Mouse (Mus musculus) myocyte (in vitro differentiated cells): Measurements from ENCODE around the gene Rab4a. TPM values are rescaled to one million over a fixed set of nuclear protein-coding genes. Genes with fewer than 3 reads are reported as not detected.

Experiments used
- H3K27me3 ChIP-seq: one replicate; pipeline ENCODE4 v1.6.1; 2011; ENCODE audit not compliant: control insufficient read depth, insufficient read depth, insufficient read length
- H3K36me3 ChIP-seq: one replicate; pipeline ENCODE4 v1.6.1; 2011; ENCODE audit not compliant: control insufficient read depth, insufficient read depth
- H3K4me2 ChIP-seq: one replicate; pipeline ENCODE4 v1.6.1; 2011; ENCODE audit warnings: low read depth, control low read depth
- H3K4me3 ChIP-seq: one replicate; pipeline ENCODE4 v1.5.1; 2011; ENCODE audit warnings: mild to moderate bottlenecking, control low read depth, moderate library complexity
- H3K79me2 ChIP-seq: one replicate; pipeline ENCODE4 v1.6.1; 2011; ENCODE audit not compliant: control insufficient read depth, insufficient read depth
- H3ac ChIP-seq: one replicate; pipeline ENCODE4 v1.6.1; 2011; ENCODE audit not compliant: control insufficient read depth, insufficient read length
- CEBPB ChIP-seq: IDR thresholded peaks from 2 replicates; pipeline ENCODE4 v1.6.1; 2011; ENCODE audit warnings: mild to moderate bottlenecking, moderate library complexity; ENCODE audit not compliant: poor library complexity, insufficient read depth, severe bottlenecking
- E2F4 ChIP-seq: IDR thresholded peaks from one replicate; pipeline ENCODE4 v1.6.1; 2011; ENCODE audit warnings: mild to moderate bottlenecking, control low read depth, moderate library complexity; ENCODE audit not compliant: insufficient read depth
- MAX ChIP-seq: IDR thresholded peaks from one replicate; pipeline ENCODE4 v1.6.1; 2011; ENCODE audit warnings: low read depth, mild to moderate bottlenecking, control low read depth
- MYOD1 ChIP-seq, 3 experiments: IDR thresholded peaks; one replicate each; pipeline ENCODE4 v1.6.1; 2011; ENCODE audit warnings: control low read depth in 2 of 3, low read depth in 2 of 3, mild to moderate bottlenecking in 2 of 3, moderate library complexity in 1 of 3; ENCODE audit not compliant: insufficient read length in 2 of 3, control insufficient read depth in 1 of 3
- MYOG ChIP-seq, 3 experiments: IDR thresholded peaks; one replicate each; pipeline ENCODE4 v1.6.1; 2011; ENCODE audit warnings: control low read depth in 2 of 3, low read depth in 2 of 3, mild to moderate bottlenecking in 2 of 3; ENCODE audit not compliant: insufficient read length in 2 of 3, control insufficient read depth in 1 of 3, insufficient read depth in 1 of 3
- POLR2A ChIP-seq: IDR thresholded peaks from one replicate; pipeline ENCODE4 v1.6.1; 2011; ENCODE audit warnings: low read depth, mild to moderate bottlenecking, control low read depth, moderate library complexity; ENCODE audit not compliant: insufficient read length
- POLR2AphosphoS2 ChIP-seq: IDR thresholded peaks from one replicate; pipeline ENCODE4 v1.6.1; 2011; ENCODE audit warnings: low read depth, control low read depth; ENCODE audit not compliant: insufficient read length
- REST ChIP-seq: IDR thresholded peaks from one replicate; pipeline ENCODE4 v1.6.1; 2011; ENCODE audit warnings: mild to moderate bottlenecking, control low read depth, moderate library complexity; ENCODE audit not compliant: insufficient read depth, insufficient read length
- SRF ChIP-seq: IDR thresholded peaks from one replicate; pipeline ENCODE4 v1.6.1; 2011; ENCODE audit warnings: low read depth; ENCODE audit not compliant: control insufficient read depth, insufficient read length
- TCF12 ChIP-seq: IDR thresholded peaks from one replicate; pipeline ENCODE4 v1.6.1; 2011; ENCODE audit warnings: mild to moderate bottlenecking, control low read depth; ENCODE audit not compliant: poor library complexity, insufficient read depth, severe bottlenecking
- TCF3 ChIP-seq: IDR thresholded peaks from one replicate; pipeline ENCODE4 v1.6.1; 2011; ENCODE audit warnings: low read depth, control low read depth; ENCODE audit not compliant: insufficient read length
- USF1 ChIP-seq: IDR thresholded peaks from one replicate; pipeline ENCODE4 v1.6.1; 2011; ENCODE audit warnings: low read depth, mild to moderate bottlenecking, control low read depth, moderate library complexity
- polyA plus RNA-seq: library from polyadenylated mRNA; unstranded; fragments of >200 nt; fragmentation: generic; extraction: Trizol; gene quantifications from one replicate; pipeline ENCODE4 v1.2.1, GENCODE M21; 2012; ENCODE audit warnings: missing spikeins

The Rab4a gene
- polyA plus RNA-seq, 1 experiment = 24.0 TPM

GRCm38 (mm10) chr8:123873364-123873763, 67.6 kb downstream of the Rab4a start:
- H3K36me3 ChIP-seq = no peaks in the 10 kb centered on the region
- TF ChIP-seq TCF3 (no peak), TCF12 (no peak), E2F4 (no peak), CEBPB (no peak), MYOG (IDR thresholded peaks at IDR 0.05; ENCODE audit: control insufficient read depth in 1 of 3, insufficient read depth in 1 of 3, insufficient read length in 2 of 3, low read depth in 2 of 3) (no peak), REST (no peak), POLR2A (no peak), MYOD1 (IDR thresholded peaks at IDR 0.05; ENCODE audit: control insufficient read depth in 1 of 3, insufficient read length in 2 of 3, low read depth in 2 of 3) (no peak), POLR2AphosphoS2 (no peak), MAX (no peak), USF1 (no peak), SRF (no peak)
- no peak overlapping the region for H3K4me2 ChIP-seq
- no peaks in the 10 kb centered on the region for H3K27me3 ChIP-seq
- H3ac ChIP-seq = no peak overlapping the region
- no peak overlapping the region for H3K4me3 ChIP-seq
- H3K79me2 ChIP-seq = no peaks in the 10 kb centered on the region

- TF ChIP-seq TCF3 (no peak), POLR2A (no peak), MAX (no peak), TCF12 (no peak), REST (no peak), USF1 (no peak), POLR2AphosphoS2 (no peak), CEBPB (no peak), E2F4 (no peak), SRF (no peak), MYOG (IDR thresholded peaks at IDR 0.05; ENCODE audit: control insufficient read depth in 1 of 3, insufficient read depth in 1 of 3, insufficient read length in 2 of 3, low read depth in 2 of 3) (no peak)
- Histone ChIP-seq H3ac (no peak overlapping the region), H3K4me3 (no peak overlapping the region), H3K27me3 (no peaks in the 10 kb centered on the region), H3K36me3 (no peaks in the 10 kb centered on the region), H3K79me2 (no peaks in the 10 kb centered on the region), H3K4me2 (no peak overlapping the region)
Observed at GRCm38 (mm10) chr8:123874324-123874723, 68.5 kb downstream of the Rab4a start.

DNA sequence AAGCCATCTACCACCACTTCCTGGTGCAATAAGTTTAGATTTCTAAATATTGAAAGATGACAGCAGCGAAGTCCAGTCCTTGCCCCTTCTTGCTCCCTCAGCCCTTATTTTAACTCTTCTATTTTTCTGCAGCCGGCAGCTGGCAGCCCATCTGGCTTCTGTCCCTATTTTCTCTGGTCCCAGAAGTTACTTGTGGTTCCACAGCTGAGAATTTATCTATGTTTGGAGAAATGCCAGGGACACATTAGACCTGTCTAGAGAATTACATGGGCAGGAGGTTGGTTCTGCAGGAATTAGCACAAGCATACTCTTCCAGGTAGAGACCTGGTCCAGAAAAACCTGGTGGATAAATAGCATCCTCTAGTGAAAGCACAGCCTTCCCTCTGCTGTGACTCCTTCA, 72.1 kb downstream of the Rab4a start:
- H3K27me3 ChIP-seq = no peaks in the 10 kb centered on the region

DNA sequence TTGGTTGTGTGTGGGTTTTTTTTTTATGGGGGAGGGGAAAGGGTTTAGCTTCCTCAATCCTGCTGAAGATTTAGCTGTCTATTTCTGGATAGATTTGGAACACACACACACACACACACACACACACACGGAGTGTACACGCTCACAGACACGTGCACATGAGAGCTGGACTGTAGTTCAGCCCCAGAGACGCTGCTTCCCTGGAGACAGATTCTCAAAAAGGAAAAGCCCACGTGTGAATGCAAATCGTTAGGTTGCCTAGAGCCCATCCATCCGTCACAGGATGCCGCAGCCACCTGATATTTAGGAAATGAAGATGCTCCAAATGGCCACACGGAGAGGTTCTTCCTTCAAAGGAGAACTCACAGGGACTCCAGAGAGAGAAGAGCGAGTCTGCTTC, 74.5 kb downstream of the Rab4a start:
- TF ChIP-seq SRF (no peak), MYOG (IDR thresholded peaks at IDR 0.05; ENCODE audit: control insufficient read depth in 1 of 3, insufficient read depth in 1 of 3, insufficient read length in 2 of 3, low read depth in 2 of 3) (no peak)

More for the DNA sequence above, 72.1 kb downstream of the Rab4a start:
- Histone ChIP-seq H3K36me3 (no peaks in the 10 kb centered on the region), H3ac (no peak overlapping the region), H3K79me2 (no peaks in the 10 kb centered on the region), H3K4me2 (peak overlapping the region; percentile 14), H3K4me3 (no peak overlapping the region)
- TF ChIP-seq CEBPB = no peak
- TF ChIP-seq MYOD1 (IDR thresholded peaks at IDR 0.05; ENCODE audit: control insufficient read depth in 1 of 3, insufficient read length in 2 of 3, low read depth in 2 of 3) = peak in 2 of 3 experiments; percentile 50 to 68
- peak in 1 of 3 experiments; percentile 89 for TF ChIP-seq MYOG (IDR thresholded peaks at IDR 0.05; ENCODE audit: control insufficient read depth in 1 of 3, insufficient read depth in 1 of 3, insufficient read length in 2 of 3, low read depth in 2 of 3)
- TF ChIP-seq TCF12 = peak; percentile 79

DNA sequence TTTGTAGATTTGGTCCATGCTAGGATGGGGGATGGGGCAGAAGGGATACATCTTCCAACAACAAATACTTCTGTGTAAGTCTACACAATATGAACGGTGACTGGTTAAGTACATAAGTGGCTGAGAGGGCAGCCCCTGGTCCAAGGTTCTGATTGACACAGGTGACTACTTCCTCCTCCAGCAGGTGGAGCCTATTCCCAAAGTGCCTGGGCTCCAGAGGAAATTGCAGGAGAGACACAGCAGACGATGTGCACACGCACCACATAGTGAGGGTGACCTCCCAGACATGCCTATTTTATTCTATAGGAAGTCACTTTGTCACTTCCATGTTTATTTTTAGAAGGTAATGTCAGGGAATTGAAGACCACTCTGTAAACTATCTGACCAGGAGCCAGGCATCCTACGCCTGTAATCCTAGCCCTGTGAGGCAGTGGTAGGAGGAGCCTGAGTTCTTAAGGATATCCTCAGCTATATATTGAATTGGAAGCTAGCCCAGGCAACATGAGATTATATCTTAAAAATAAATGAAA, 75.1 kb downstream of the Rab4a start:
- H3K36me3 ChIP-seq = no peaks in the 10 kb centered on the region
- no peak overlapping the region for H3K4me2 ChIP-seq
- no peak overlapping the region for H3ac ChIP-seq
- TF ChIP-seq MYOD1 (IDR thresholded peaks at IDR 0.05; ENCODE audit: control insufficient read depth in 1 of 3, insufficient read length in 2 of 3, low read depth in 2 of 3) (no peak), POLR2A (no peak), SRF (no peak), CEBPB (no peak), TCF12 (no peak)
- H3K4me3 ChIP-seq = no peak overlapping the region
- H3K27me3 ChIP-seq = no peaks in the 10 kb centered on the region
- H3K79me2 ChIP-seq = no peaks in the 10 kb centered on the region

More for the DNA sequence above, 74.5 kb downstream of the Rab4a start:
- no peak overlapping the region for H3K4me3 ChIP-seq
- H3K4me2 ChIP-seq = no peak overlapping the region
- no peak overlapping the region for H3ac ChIP-seq
- no peaks in the 10 kb centered on the region for H3K79me2 ChIP-seq
- no peaks in the 10 kb centered on the region for H3K27me3 ChIP-seq
- no peaks in the 10 kb centered on the region for H3K36me3 ChIP-seq
